Mouse (Mus musculus): ENCODE data around the gene Zfp984.
"Not testable (repeated sequence)": the region's sequence is repeated elsewhere in the genome, so short reads cannot be mapped to it uniquely, and the experiment has no call there.

Zfp984 gene

GRCm38 (mm10) chr4:147809292-147809965 lies at the start of gene Zfp984:
Gene Zfp984, minus strand, starts transcription at chr4:147809788.
- in situ Hi-C loops (cut with MboI; ENCODE audit: low pct_unique_long_range_greater_than_20kb in 1 of 2, low sequenced_read_pairs in 2 of 2, unreplicated experiment in 1 of 2) = loop anchor here in 1 of 2 experiments (25.0 kb wide), 1 partner anchor 372 kb away; no protein-coding TSS in a partner anchor

GRCm38 (mm10) chr4:147850776-147851175 lies 41.2 kb upstream of the Zfp984 start:
- in situ Hi-C loops (cut with MboI; ENCODE audit: low pct_unique_long_range_greater_than_20kb in 1 of 2, low sequenced_read_pairs in 2 of 2, unreplicated experiment in 1 of 2) = no loop called here

GRCm38 (mm10) chr4:147848584-147848991 lies 39.0 kb upstream of the Zfp984 start:
- in situ Hi-C loops (cut with MboI; ENCODE audit: low pct_unique_long_range_greater_than_20kb in 1 of 2, low sequenced_read_pairs in 2 of 2, unreplicated experiment in 1 of 2) = no loop called here

GRCm38 (mm10) chr4:147847614-147848583 lies 38.3 kb upstream of the Zfp984 start, which contains the start of gene Zfp933:
Gene Zfp933, minus strand, starts transcription at chr4:147848366.
- in situ Hi-C loops (cut with MboI; ENCODE audit: low pct_unique_long_range_greater_than_20kb in 1 of 2, low sequenced_read_pairs in 2 of 2, unreplicated experiment in 1 of 2) = no loop called here

GRCm38 (mm10) chr4:147842871-147843270 lies 33.3 kb upstream of the Zfp984 start:
- in situ Hi-C loops (cut with MboI; ENCODE audit: low pct_unique_long_range_greater_than_20kb in 1 of 2, low sequenced_read_pairs in 2 of 2, unreplicated experiment in 1 of 2) = no loop called here

- in situ Hi-C loops (cut with MboI; ENCODE audit: low pct_unique_long_range_greater_than_20kb in 1 of 2, low sequenced_read_pairs in 2 of 2, unreplicated experiment in 1 of 2) = not testable (repeated sequence)
Observed at GRCm38 (mm10) chr4:147839282-147839681, 29.7 kb upstream of the Zfp984 start.

- in situ Hi-C loops (cut with MboI; ENCODE audit: low pct_unique_long_range_greater_than_20kb in 1 of 2, low sequenced_read_pairs in 2 of 2, unreplicated experiment in 1 of 2) = loop anchor here in 1 of 2 experiments (25.0 kb wide), 1 partner anchor 387 kb away; no protein-coding TSS in a partner anchor
Observed at GRCm38 (mm10) chr4:147824389-147824788, 14.8 kb upstream of the Zfp984 start.

- in situ Hi-C loops (cut with MboI; ENCODE audit: low pct_unique_long_range_greater_than_20kb in 1 of 2, low sequenced_read_pairs in 2 of 2, unreplicated experiment in 1 of 2) = loop anchor here in 1 of 2 experiments (25.0 kb wide), 1 partner anchor 384 kb away; no protein-coding TSS in a partner anchor
Observed at GRCm38 (mm10) chr4:147821414-147821813, 11.8 kb upstream of the Zfp984 start.

- in situ Hi-C loops (cut with MboI; ENCODE audit: low pct_unique_long_range_greater_than_20kb in 1 of 2, low sequenced_read_pairs in 2 of 2, unreplicated experiment in 1 of 2) = loop anchor here in 1 of 2 experiments (25.0 kb wide), 1 partner anchor 382 kb away; no protein-coding TSS in a partner anchor
Observed at GRCm38 (mm10) chr4:147819659-147820058, 10.1 kb upstream of the Zfp984 start.

- in situ Hi-C loops (cut with MboI; ENCODE audit: low pct_unique_long_range_greater_than_20kb in 1 of 2, low sequenced_read_pairs in 2 of 2, unreplicated experiment in 1 of 2) = loop anchor here in 1 of 2 experiments (25.0 kb wide), 1 partner anchor 377 kb away; no protein-coding TSS in a partner anchor
Observed at GRCm38 (mm10) chr4:147814592-147815167, 5.1 kb upstream of the Zfp984 start.

- in situ Hi-C loops (cut with MboI; ENCODE audit: low pct_unique_long_range_greater_than_20kb in 1 of 2, low sequenced_read_pairs in 2 of 2, unreplicated experiment in 1 of 2) = loop anchor here in 1 of 2 experiments (25.0 kb wide), 1 partner anchor 376 kb away; no protein-coding TSS in a partner anchor
Observed at GRCm38 (mm10) chr4:147813249-147813765, 3.7 kb upstream of the Zfp984 start.

GRCm38 (mm10) chr4:147809966-147810304 lies 347 bp upstream of the Zfp984 start:
- in situ Hi-C loops (cut with MboI; ENCODE audit: low pct_unique_long_range_greater_than_20kb in 1 of 2, low sequenced_read_pairs in 2 of 2, unreplicated experiment in 1 of 2) = loop anchor here in 1 of 2 experiments (25.0 kb wide), 1 partner anchor 373 kb away; no protein-coding TSS in a partner anchor

- in situ Hi-C loops (cut with MboI; ENCODE audit: low pct_unique_long_range_greater_than_20kb in 1 of 2, low sequenced_read_pairs in 2 of 2, unreplicated experiment in 1 of 2) = loop anchor here in 1 of 2 experiments (25.0 kb wide), 1 partner anchor 371 kb away; no protein-coding TSS in a partner anchor
Observed at GRCm38 (mm10) chr4:147808483-147808882, 1.1 kb downstream of the Zfp984 start.

- in situ Hi-C loops (cut with MboI; ENCODE audit: low pct_unique_long_range_greater_than_20kb in 1 of 2, low sequenced_read_pairs in 2 of 2, unreplicated experiment in 1 of 2) = not testable (repeated sequence)
Observed at GRCm38 (mm10) chr4:147795308-147795707, 14.3 kb downstream of the Zfp984 start.

GRCm38 (mm10) chr4:147794026-147794665 lies 15.4 kb downstream of the Zfp984 start:
- in situ Hi-C loops (cut with MboI; ENCODE audit: low pct_unique_long_range_greater_than_20kb in 1 of 2, low sequenced_read_pairs in 2 of 2, unreplicated experiment in 1 of 2) = not testable (repeated sequence)

- in situ Hi-C loops (cut with MboI; ENCODE audit: low pct_unique_long_range_greater_than_20kb in 1 of 2, low sequenced_read_pairs in 2 of 2, unreplicated experiment in 1 of 2) = not testable (repeated sequence)
Observed at GRCm38 (mm10) chr4:147793390-147793916, 16.1 kb downstream of the Zfp984 start.

GRCm38 (mm10) chr4:147791729-147792128 lies 17.9 kb downstream of the Zfp984 start:
- in situ Hi-C loops (cut with MboI; ENCODE audit: low pct_unique_long_range_greater_than_20kb in 1 of 2, low sequenced_read_pairs in 2 of 2, unreplicated experiment in 1 of 2) = not testable (repeated sequence)
